Mouse (Mus musculus) myocyte (in vitro differentiated cells): ENCODE measurements at regions not wholly inside any gene's neighbourhood (a gene's known extent, or its start where the extent isn't known, plus 50 kb on each side); places are given as distances from the start of the nearest gene placed in this dataset.

Source experiments
- CEBPB ChIP-seq: IDR thresholded peaks from 2 replicates; pipeline ENCODE4 v1.6.1; 2011; ENCODE audit warnings: mild to moderate bottlenecking, moderate library complexity; ENCODE audit not compliant: poor library complexity, insufficient read depth, severe bottlenecking
- E2F4 ChIP-seq: IDR thresholded peaks from one replicate; pipeline ENCODE4 v1.6.1; 2011; ENCODE audit warnings: mild to moderate bottlenecking, control low read depth, moderate library complexity; ENCODE audit not compliant: insufficient read depth
- MAX ChIP-seq: IDR thresholded peaks from one replicate; pipeline ENCODE4 v1.6.1; 2011; ENCODE audit warnings: low read depth, mild to moderate bottlenecking, control low read depth
- MYOD1 ChIP-seq, 3 experiments: IDR thresholded peaks; one replicate each; pipeline ENCODE4 v1.6.1; 2011; ENCODE audit warnings: control low read depth in 2 of 3, low read depth in 2 of 3, mild to moderate bottlenecking in 2 of 3, moderate library complexity in 1 of 3; ENCODE audit not compliant: insufficient read length in 2 of 3, control insufficient read depth in 1 of 3
- MYOG ChIP-seq, 3 experiments: IDR thresholded peaks; one replicate each; pipeline ENCODE4 v1.6.1; 2011; ENCODE audit warnings: control low read depth in 2 of 3, low read depth in 2 of 3, mild to moderate bottlenecking in 2 of 3; ENCODE audit not compliant: insufficient read length in 2 of 3, control insufficient read depth in 1 of 3, insufficient read depth in 1 of 3
- POLR2A ChIP-seq: IDR thresholded peaks from one replicate; pipeline ENCODE4 v1.6.1; 2011; ENCODE audit warnings: low read depth, mild to moderate bottlenecking, control low read depth, moderate library complexity; ENCODE audit not compliant: insufficient read length
- POLR2AphosphoS2 ChIP-seq: IDR thresholded peaks from one replicate; pipeline ENCODE4 v1.6.1; 2011; ENCODE audit warnings: low read depth, control low read depth; ENCODE audit not compliant: insufficient read length
- SRF ChIP-seq: IDR thresholded peaks from one replicate; pipeline ENCODE4 v1.6.1; 2011; ENCODE audit warnings: low read depth; ENCODE audit not compliant: control insufficient read depth, insufficient read length
- TCF12 ChIP-seq: IDR thresholded peaks from one replicate; pipeline ENCODE4 v1.6.1; 2011; ENCODE audit warnings: mild to moderate bottlenecking, control low read depth; ENCODE audit not compliant: poor library complexity, insufficient read depth, severe bottlenecking
- TCF3 ChIP-seq: IDR thresholded peaks from one replicate; pipeline ENCODE4 v1.6.1; 2011; ENCODE audit warnings: low read depth, control low read depth; ENCODE audit not compliant: insufficient read length
- USF1 ChIP-seq: IDR thresholded peaks from one replicate; pipeline ENCODE4 v1.6.1; 2011; ENCODE audit warnings: low read depth, mild to moderate bottlenecking, control low read depth, moderate library complexity

- no peak for TF ChIP-seq MYOG (IDR thresholded peaks at IDR 0.05; ENCODE audit: control insufficient read depth in 1 of 3, insufficient read depth in 1 of 3, insufficient read length in 2 of 3, low read depth in 2 of 3)
- TF ChIP-seq TCF12, result no peak
- no peak for TF ChIP-seq MYOD1 (IDR thresholded peaks at IDR 0.05; ENCODE audit: control insufficient read depth in 1 of 3, insufficient read length in 2 of 3, low read depth in 2 of 3)
- no peak for TF ChIP-seq POLR2A
- TF ChIP-seq USF1, result no peak
- TF ChIP-seq SRF, result no peak
- no peak for TF ChIP-seq TCF3
- no peak for TF ChIP-seq MAX
- no peak for TF ChIP-seq POLR2AphosphoS2
- no peak for TF ChIP-seq E2F4
- no peak for TF ChIP-seq CEBPB
These were observed 687.7 kb upstream of the Gje1 start for GRCm38 (mm10) chr10:15405706-15406105.
